Mouse (Mus musculus): ENCODE data around the gene Mapk1ip1l. TPM values are rescaled to one million over a fixed set of nuclear protein-coding genes. Genes with fewer than 3 reads are reported as not detected.

Mapk1ip1l gene
- polyA plus RNA-seq, 1 experiment, result 23.4 TPM

GRCm38 (mm10) chr14:47353240-47353639 lies 55.2 kb downstream of the Mapk1ip1l start:
- DNase-seq, result no peak
- 87% methylated on average over 4 of the region's 4 CpGs for WGBS
- TF ChIP-seq CTCF (IDR thresholded peaks at IDR 0.05; ENCODE audit: borderline replicate concordance, insufficient read depth, low read depth, low read length), result no peak
- no peak for TF ChIP-seq POLR2A (IDR thresholded peaks at IDR 0.05; ENCODE audit: borderline replicate concordance, insufficient read depth, low read length)

GRCm38 (mm10) chr14:47354111-47354577 lies 56.1 kb downstream of the Mapk1ip1l start:
- no peak overlapping the region for H3K27ac ChIP-seq (ENCODE audit: insufficient read depth, low read length)
- H3K27me3 ChIP-seq (ENCODE audit: control insufficient read depth, insufficient read depth, low read length), result no peaks in the 10 kb centered on the region
- no peak overlapping the region for H3K4me3 ChIP-seq (replicated peaks; ENCODE audit: insufficient read depth, low read depth, low read length)
- no peak for DNase-seq
- WGBS, result 67% methylated on average over 8 of the region's 8 CpGs
- TF ChIP-seq CTCF (IDR thresholded peaks at IDR 0.05; ENCODE audit: borderline replicate concordance, insufficient read depth, low read depth, low read length) (no peak), POLR2A (IDR thresholded peaks at IDR 0.05; ENCODE audit: borderline replicate concordance, insufficient read depth, low read length) (no peak)
- H3K4me1 ChIP-seq (ENCODE audit: control insufficient read depth, insufficient read depth, low read length), result no peaks in the 10 kb centered on the region

More at GRCm38 (mm10) chr14:47353240-47353639, 55.2 kb downstream of the Mapk1ip1l start:
- H3K4me3 ChIP-seq (replicated peaks; ENCODE audit: insufficient read depth, low read depth, low read length), result no peak overlapping the region
- H3K27ac ChIP-seq (ENCODE audit: insufficient read depth, low read length), result no peak overlapping the region
- H3K4me1 ChIP-seq (ENCODE audit: control insufficient read depth, insufficient read depth, low read length), result no peaks in the 10 kb centered on the region
- no peaks in the 10 kb centered on the region for H3K27me3 ChIP-seq (ENCODE audit: control insufficient read depth, insufficient read depth, low read length)

- no peaks in the 10 kb centered on the region for H3K4me1 ChIP-seq (ENCODE audit: control insufficient read depth, insufficient read depth, low read length)
- TF ChIP-seq POLR2A (IDR thresholded peaks at IDR 0.05; ENCODE audit: borderline replicate concordance, insufficient read depth, low read length) (no peak), CTCF (IDR thresholded peaks at IDR 0.05; ENCODE audit: borderline replicate concordance, insufficient read depth, low read depth, low read length) (no peak)
- no peaks in the 10 kb centered on the region for H3K27me3 ChIP-seq (ENCODE audit: control insufficient read depth, insufficient read depth, low read length)
- H3K27ac ChIP-seq (ENCODE audit: insufficient read depth, low read length), result no peak overlapping the region
- H3K4me3 ChIP-seq (replicated peaks; ENCODE audit: insufficient read depth, low read depth, low read length), result no peak overlapping the region
- WGBS, result 51% methylated on average over 5 of the region's 5 CpGs
- DNase-seq, result no peak
These were observed 56.9 kb downstream of the Mapk1ip1l start for GRCm38 (mm10) chr14:47354948-47355347.

- TF ChIP-seq POLR2A (IDR thresholded peaks at IDR 0.05; ENCODE audit: borderline replicate concordance, insufficient read depth, low read length) (no peak), CTCF (IDR thresholded peaks at IDR 0.05; ENCODE audit: borderline replicate concordance, insufficient read depth, low read depth, low read length) (no peak)
- 86% methylated on average over 3 of the region's 3 CpGs for WGBS
- Histone ChIP-seq H3K4me1 (ENCODE audit: control insufficient read depth, insufficient read depth, low read length) (no peaks in the 10 kb centered on the region), H3K27me3 (ENCODE audit: control insufficient read depth, insufficient read depth, low read length) (no peaks in the 10 kb centered on the region; the same call in 1 of the 2 replicates), H3K27ac (ENCODE audit: insufficient read depth, low read length) (no peak overlapping the region), H3K4me3 (replicated peaks; ENCODE audit: insufficient read depth, low read depth, low read length) (no peak overlapping the region)
- no peak for DNase-seq
These were observed 58.6 kb downstream of the Mapk1ip1l start for GRCm38 (mm10) chr14:47356622-47357021.

GRCm38 (mm10) chr14:47359610-47360009 lies 61.5 kb downstream of the Mapk1ip1l start:
- DNase-seq, result no peak
- 77% methylated on average over 3 of the region's 3 CpGs for WGBS
- Histone ChIP-seq H3K27me3 (ENCODE audit: control insufficient read depth, insufficient read depth, low read length) (no peaks in the 10 kb centered on the region; the same call in 1 of the 2 replicates), H3K4me1 (ENCODE audit: control insufficient read depth, insufficient read depth, low read length) (no peaks in the 10 kb centered on the region), H3K27ac (ENCODE audit: insufficient read depth, low read length) (no peak overlapping the region), H3K4me3 (replicated peaks; ENCODE audit: insufficient read depth, low read depth, low read length) (no peak overlapping the region)
- TF ChIP-seq CTCF (IDR thresholded peaks at IDR 0.05; ENCODE audit: borderline replicate concordance, insufficient read depth, low read depth, low read length) (no peak), POLR2A (IDR thresholded peaks at IDR 0.05; ENCODE audit: borderline replicate concordance, insufficient read depth, low read length) (no peak)

GRCm38 (mm10) chr14:47361418-47361817 lies 63.4 kb downstream of the Mapk1ip1l start:
- WGBS, result 93% methylated on average over 2 of the region's 2 CpGs
- TF ChIP-seq POLR2A (IDR thresholded peaks at IDR 0.05; ENCODE audit: borderline replicate concordance, insufficient read depth, low read length) (no peak), CTCF (IDR thresholded peaks at IDR 0.05; ENCODE audit: borderline replicate concordance, insufficient read depth, low read depth, low read length) (no peak)
- Histone ChIP-seq H3K4me1 (ENCODE audit: control insufficient read depth, insufficient read depth, low read length) (no peaks in the 10 kb centered on the region), H3K27ac (ENCODE audit: insufficient read depth, low read length) (no peak overlapping the region), H3K27me3 (ENCODE audit: control insufficient read depth, insufficient read depth, low read length) (no peaks in the 10 kb centered on the region; the same call in 1 of the 2 replicates), H3K4me3 (replicated peaks; ENCODE audit: insufficient read depth, low read depth, low read length) (no peak overlapping the region)
- DNase-seq, result no peak

GRCm38 (mm10) chr14:47361899-47362298 lies 63.8 kb downstream of the Mapk1ip1l start:
- 82% methylated on average over 9 of the region's 9 CpGs for WGBS
- TF ChIP-seq CTCF (IDR thresholded peaks at IDR 0.05; ENCODE audit: borderline replicate concordance, insufficient read depth, low read depth, low read length), result no peak
- no peak for TF ChIP-seq POLR2A (IDR thresholded peaks at IDR 0.05; ENCODE audit: borderline replicate concordance, insufficient read depth, low read length)

GRCm38 (mm10) chr14:47364742-47365449 lies 66.8 kb downstream of the Mapk1ip1l start:
- Histone ChIP-seq H3K4me3 (replicated peaks; ENCODE audit: insufficient read depth, low read depth, low read length) (no peak overlapping the region), H3K27me3 (ENCODE audit: control insufficient read depth, insufficient read depth, low read length) (peaks cover 2% of the 10 kb centered on the region; the same call in 1 of the 2 replicates), H3K27ac (ENCODE audit: insufficient read depth, low read length) (no peak overlapping the region), H3K4me1 (ENCODE audit: control insufficient read depth, insufficient read depth, low read length) (peaks cover 5% of the 10 kb centered on the region)
- TF ChIP-seq POLR2A (IDR thresholded peaks at IDR 0.05; ENCODE audit: borderline replicate concordance, insufficient read depth, low read length) (no peak), CTCF (IDR thresholded peaks at IDR 0.05; ENCODE audit: borderline replicate concordance, insufficient read depth, low read depth, low read length) (no peak)
- no peak for DNase-seq
- 51% methylated on average over 21 of the region's 21 CpGs for WGBS

More at GRCm38 (mm10) chr14:47361899-47362298, 63.8 kb downstream of the Mapk1ip1l start:
- no peak overlapping the region for H3K27ac ChIP-seq (ENCODE audit: insufficient read depth, low read length)
- H3K27me3 ChIP-seq (ENCODE audit: control insufficient read depth, insufficient read depth, low read length), result no peaks in the 10 kb centered on the region; the same call in 1 of the 2 replicates
- DNase-seq, result no peak
- no peak overlapping the region for H3K4me3 ChIP-seq (replicated peaks; ENCODE audit: insufficient read depth, low read depth, low read length)
- no peaks in the 10 kb centered on the region; the same call in 1 of the 2 replicates for H3K4me1 ChIP-seq (ENCODE audit: control insufficient read depth, insufficient read depth, low read length)
